Mouse (Mus musculus) hindbrain, embryonic 11.5 days (tissue): ENCODE results near the gene Wscd1. TPM values are rescaled to one million over a fixed set of nuclear protein-coding genes. Genes with fewer than 3 reads are reported as not detected.

Experiments
- ATAC-seq: fragments of 200-750 bp; cut with Nextera tagmentation; 2 replicates; pipeline ENCODE4 v1.8.0; 2017; ENCODE audit warnings: mild to moderate bottlenecking, moderate TSS enrichment, moderate library complexity; ENCODE audit not compliant: low FRiP score
- DNase-seq: peaks from one replicate; pipeline ENCODE4 v3.0.0-alpha.2; 2015; ENCODE audit warnings: low spot score
- H3K27ac ChIP-seq: fragments of 300-500 bp; sonication (generic); 2 replicates; pipeline ENCODE4 v1.5.1; 2014; ENCODE audit warnings: mild to moderate bottlenecking, low read depth, low read length
- H3K27me3 ChIP-seq: fragments of 300-500 bp; sonication (generic); 2 replicates; pipeline ENCODE4 v1.6.1; 2014; ENCODE audit warnings: mild to moderate bottlenecking, low read length, moderate library complexity, mixed read lengths; ENCODE audit not compliant: control insufficient read depth, insufficient read depth
- H3K36me3 ChIP-seq: fragments of 300-500 bp; sonication (generic); 2 replicates; pipeline ENCODE4 v1.6.1; 2014; ENCODE audit warnings: mild to moderate bottlenecking, low read length, moderate library complexity, mixed read lengths; ENCODE audit not compliant: control insufficient read depth, insufficient read depth
- H3K4me1 ChIP-seq: fragments of 300-500 bp; sonication (generic); replicated peaks from 2 replicates; pipeline ENCODE4 v1.6.1; 2014; ENCODE audit warnings: low read length, mixed read lengths; ENCODE audit not compliant: control insufficient read depth, insufficient read depth
- H3K4me2 ChIP-seq: fragments of 300-500 bp; sonication (generic); replicated peaks from 2 replicates; pipeline ENCODE4 v1.6.1; 2014; ENCODE audit warnings: mild to moderate bottlenecking, low read depth, low read length
- H3K4me3 ChIP-seq: fragments of 300-500 bp; sonication (generic); 2 replicates; pipeline ENCODE4 v1.5.1; 2014; ENCODE audit warnings: low read depth, low read length
- H3K9ac ChIP-seq: fragments of 300-500 bp; sonication (generic); 2 replicates; pipeline ENCODE4 v1.6.1; 2014; ENCODE audit warnings: low read depth, low read length
- H3K9me3 ChIP-seq: fragments of 300-500 bp; sonication (generic); 2 replicates; pipeline ENCODE4 v1.6.1; 2016; ENCODE audit warnings: low read length; ENCODE audit not compliant: control insufficient read depth
- WGBS: fragments of 180-500 bp; shearing (Covaris S2); extraction: QIAGEN DNeasy Blood & Tissue Kit; methylation state at CpG from one replicate; pipeline ENCODE4 v1.1.7; 2014; 5-methylcytosine and 5-hydroxymethylcytosine counted together
- polyA plus RNA-seq: library from polyadenylated mRNA; unstranded; fragments of >200 nt; fragmentation: Nextera tagmentation; extraction: Ambion mirVana; gene quantifications from 2 replicates; pipeline ENCODE4 v1.2.1, GENCODE M21; 2014

The Wscd1 gene
- polyA plus RNA-seq, 1 experiment from 2014 or later: 31.8 TPM

DNA sequence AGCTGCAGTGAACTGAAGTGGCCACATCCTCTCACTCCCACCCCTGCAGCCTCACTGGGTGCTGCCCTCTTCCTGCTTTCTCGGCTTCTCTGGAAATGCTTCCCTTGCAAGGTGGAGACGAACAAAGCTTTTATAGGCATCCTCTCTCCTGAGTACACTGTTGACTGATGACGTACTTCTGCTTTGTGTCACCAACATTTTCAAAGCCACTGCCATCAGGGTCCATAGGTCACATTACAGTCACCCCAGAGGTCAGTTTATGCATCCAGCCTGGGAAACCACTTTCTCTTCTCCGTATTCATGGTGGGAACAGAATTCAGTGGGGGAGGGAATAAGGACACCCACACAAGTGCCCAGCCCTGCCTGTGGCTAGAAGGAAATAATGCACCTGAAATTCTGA, 23.1 kb downstream of the Wscd1 start:
- H3K9ac ChIP-seq: no peak overlapping the region; the same call in 1 of the 2 replicates
- no peak overlapping the region for H3K27ac ChIP-seq
- no peak overlapping the region for H3K4me3 ChIP-seq
- WGBS: 15% methylated on average over 4 of the region's 4 CpGs
- no peaks in the 10 kb centered on the region for H3K9me3 ChIP-seq
- H3K27me3 ChIP-seq: no peaks in the 10 kb centered on the region
- H3K36me3 ChIP-seq: peaks cover 8% of the 10 kb centered on the region; the same call in 1 of the 2 replicates
- peaks cover 6% of the 10 kb centered on the region for H3K4me1 ChIP-seq
- DNase-seq: no peak
- no peak for ATAC-seq
- no peak overlapping the region for H3K4me2 ChIP-seq

DNA sequence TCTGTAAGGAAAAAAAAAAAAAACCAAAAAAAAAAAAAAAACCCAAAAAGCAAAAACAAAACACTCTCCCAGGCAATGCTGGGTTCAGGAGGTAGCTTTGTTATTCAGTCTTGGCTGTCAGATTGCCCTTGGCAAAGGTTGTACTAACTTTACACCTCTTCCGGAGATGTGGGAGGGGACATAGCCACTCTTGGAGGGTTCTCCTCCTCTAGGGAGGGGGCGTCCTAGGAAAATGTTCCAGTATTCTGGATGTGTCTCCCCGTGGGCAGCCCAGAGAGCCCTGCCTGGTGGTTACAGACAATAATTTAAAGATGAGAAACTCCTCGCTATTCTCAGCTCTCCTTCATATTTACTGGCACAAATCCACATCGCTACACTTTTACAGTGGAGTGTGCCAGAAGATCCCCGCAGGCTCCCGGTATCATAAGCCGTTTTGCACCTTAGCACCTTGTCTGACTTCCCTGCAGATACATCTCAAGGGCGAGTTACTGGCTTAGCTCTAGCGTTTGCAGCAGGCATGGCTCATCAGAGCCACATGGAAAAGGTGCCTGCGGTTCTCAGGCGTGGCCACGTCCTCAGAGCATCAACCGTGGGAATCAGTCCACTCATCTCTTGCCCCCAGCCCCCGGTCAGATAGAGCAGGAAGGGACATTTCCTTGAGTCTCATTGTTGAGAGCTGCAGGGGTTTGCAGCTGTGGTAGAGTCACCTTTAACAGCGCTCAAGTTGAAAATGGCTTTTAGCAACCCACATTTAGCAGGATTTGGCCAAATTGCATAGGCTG, 24.5 kb downstream of the Wscd1 start:
- Histone ChIP-seq H3K27ac (no peak overlapping the region), H3K4me3 (no peak overlapping the region), H3K9ac (no peak overlapping the region), H3K27me3 (no peaks in the 10 kb centered on the region), H3K36me3 (peaks cover 8% of the 10 kb centered on the region; the same call in 1 of the 2 replicates), H3K9me3 (no peaks in the 10 kb centered on the region), H3K4me1 (peaks cover 6% of the 10 kb centered on the region), H3K4me2 (no peak overlapping the region)
- WGBS: 51% methylated on average over 16 of the region's 16 CpGs
- ATAC-seq (no peak), DNase-seq (no peak)

GRCm38 (mm10) chr11:71775056-71775455, 25.3 kb downstream of the Wscd1 start:
- Histone ChIP-seq H3K9me3 (no peaks in the 10 kb centered on the region), H3K4me2 (no peak overlapping the region), H3K9ac (no peak overlapping the region), H3K4me3 (no peak overlapping the region), H3K4me1 (peaks cover 6% of the 10 kb centered on the region), H3K27me3 (no peaks in the 10 kb centered on the region), H3K36me3 (peaks cover 6% of the 10 kb centered on the region; the same call in 1 of the 2 replicates), H3K27ac (no peak overlapping the region)
- ATAC-seq: no peak
- 72% methylated on average over 6 of the region's 6 CpGs for WGBS
- DNase-seq: no peak

DNA sequence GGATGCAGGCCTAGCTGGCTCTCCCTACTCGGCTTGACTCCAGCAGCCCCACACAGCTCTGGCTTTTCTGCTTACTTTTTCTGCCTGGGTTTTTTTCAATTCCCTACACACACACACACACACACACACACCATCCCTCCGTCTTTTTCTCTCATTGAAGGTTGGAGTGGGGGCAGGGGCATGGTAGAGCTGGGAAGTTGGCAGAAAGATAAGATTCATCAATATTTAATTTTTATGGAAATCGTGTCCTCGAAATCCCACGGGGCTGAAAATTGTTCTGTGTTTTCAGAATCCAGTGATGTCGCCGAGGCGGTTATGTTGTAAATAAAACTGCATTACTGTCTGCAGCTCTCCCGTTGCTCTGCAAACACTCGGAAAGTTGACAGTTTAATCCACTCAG, 29.9 kb downstream of the Wscd1 start:
- peak overlapping the region; percentile 27; the same call in 1 of the 2 replicates for H3K27ac ChIP-seq
- no peak overlapping the region for H3K9ac ChIP-seq
- 77% methylated on average over 10 of the region's 10 CpGs for WGBS
- ATAC-seq (no peak), DNase-seq (no peak)
- H3K9me3 ChIP-seq: no peaks in the 10 kb centered on the region
- peaks cover 5% of the 10 kb centered on the region for H3K36me3 ChIP-seq
- no peak overlapping the region for H3K4me3 ChIP-seq
- no peak overlapping the region for H3K4me2 ChIP-seq
- H3K27me3 ChIP-seq: no peaks in the 10 kb centered on the region
- no peaks in the 10 kb centered on the region for H3K4me1 ChIP-seq

DNA sequence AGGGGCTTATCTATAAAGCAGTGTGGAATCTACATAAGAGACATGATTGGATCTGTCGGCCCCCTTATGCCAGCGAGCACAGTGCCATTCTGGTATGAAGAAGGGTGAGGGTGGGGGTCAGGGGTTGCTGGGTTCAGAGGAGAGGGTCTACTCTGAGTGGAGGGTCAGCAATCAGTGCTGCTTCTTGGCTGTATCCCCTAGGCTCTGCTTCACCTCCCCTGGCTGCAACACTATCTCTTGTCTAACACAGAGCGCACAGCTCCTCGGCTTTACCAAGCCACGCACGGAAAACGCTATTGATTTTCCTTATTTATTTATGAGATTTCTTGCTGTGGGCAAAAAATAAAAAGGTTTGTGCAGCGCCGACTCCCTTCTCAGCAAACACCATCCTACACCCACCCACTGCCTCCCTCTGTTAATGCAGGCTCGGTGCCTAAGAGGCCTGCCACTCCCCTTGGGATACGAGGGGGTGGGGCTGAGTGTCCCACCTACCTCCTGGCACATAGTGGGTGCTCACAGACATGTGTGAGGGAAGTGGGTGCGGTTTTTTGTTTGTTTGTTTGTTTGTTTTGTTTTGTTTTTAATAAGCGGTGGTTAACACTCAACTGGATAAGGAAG, 32.1 kb downstream of the Wscd1 start:
- Histone ChIP-seq H3K27ac (no peak overlapping the region), H3K9me3 (no peaks in the 10 kb centered on the region), H3K4me3 (no peak overlapping the region), H3K36me3 (no peaks in the 10 kb centered on the region; the same call in 1 of the 2 replicates), H3K4me2 (no peak overlapping the region), H3K9ac (no peak overlapping the region), H3K27me3 (no peaks in the 10 kb centered on the region), H3K4me1 (no peaks in the 10 kb centered on the region)
- WGBS: 76% methylated on average over 13 of the region's 13 CpGs
- no peak for DNase-seq
- ATAC-seq: no peak

GRCm38 (mm10) chr11:71785499-71785898, 35.8 kb downstream of the Wscd1 start:
- H3K4me1 ChIP-seq: no peaks in the 10 kb centered on the region
- H3K9ac ChIP-seq: no peak overlapping the region
- WGBS: 88% methylated on average over 4 of the region's 4 CpGs
- DNase-seq (no peak), ATAC-seq (no peak)
- no peaks in the 10 kb centered on the region for H3K9me3 ChIP-seq
- H3K27ac ChIP-seq: no peak overlapping the region
- no peaks in the 10 kb centered on the region for H3K27me3 ChIP-seq
- no peak overlapping the region for H3K4me3 ChIP-seq
- no peaks in the 10 kb centered on the region; the same call in 1 of the 2 replicates for H3K36me3 ChIP-seq
- H3K4me2 ChIP-seq: no peak overlapping the region

- 86% methylated on average over 4 of the region's 4 CpGs for WGBS
- no peak overlapping the region for H3K9ac ChIP-seq
- no peak overlapping the region for H3K4me3 ChIP-seq
- H3K36me3 ChIP-seq: no peaks in the 10 kb centered on the region
- no peaks in the 10 kb centered on the region for H3K9me3 ChIP-seq
- ATAC-seq: no peak
- H3K27me3 ChIP-seq: no peaks in the 10 kb centered on the region
- H3K4me2 ChIP-seq: no peak overlapping the region
- no peak for DNase-seq
- H3K27ac ChIP-seq: no peak overlapping the region
- no peaks in the 10 kb centered on the region for H3K4me1 ChIP-seq
Observed at GRCm38 (mm10) chr11:71788209-71788608, 38.5 kb downstream of the Wscd1 start.

GRCm38 (mm10) chr11:71790227-71790626, 40.5 kb downstream of the Wscd1 start:
- Histone ChIP-seq H3K9ac (no peak overlapping the region), H3K27me3 (no peaks in the 10 kb centered on the region), H3K4me3 (no peak overlapping the region), H3K4me2 (no peak overlapping the region), H3K9me3 (no peaks in the 10 kb centered on the region), H3K4me1 (no peaks in the 10 kb centered on the region), H3K36me3 (no peaks in the 10 kb centered on the region), H3K27ac (no peak overlapping the region)
- DNase-seq (no peak), ATAC-seq (no peak)
- 81% methylated on average over 3 of the region's 3 CpGs for WGBS

DNA sequence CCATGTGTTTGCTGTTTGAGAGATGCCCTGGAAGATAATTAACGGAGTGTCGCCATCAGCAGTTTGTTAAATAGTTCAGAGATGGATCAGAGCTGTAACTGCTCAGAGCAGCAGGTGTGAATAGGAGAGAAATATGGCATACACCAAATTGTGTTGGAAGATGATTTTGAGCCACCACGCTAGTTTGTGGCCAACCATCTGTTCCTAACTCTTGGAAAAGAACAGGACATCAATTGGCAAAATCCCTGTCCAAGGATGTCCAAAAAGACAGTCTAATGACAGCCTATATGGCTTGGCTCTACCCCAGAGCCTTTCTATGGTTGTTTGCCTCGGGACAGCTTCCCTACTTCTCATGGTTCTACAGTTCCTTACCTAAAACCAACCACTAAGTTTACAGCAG, 49.5 kb downstream of the Wscd1 start:
- H3K4me2 ChIP-seq: no peak overlapping the region
- H3K27ac ChIP-seq: no peak overlapping the region
- ATAC-seq (no peak), DNase-seq (no peak)
- 87% methylated on average over 4 of the region's 4 CpGs for WGBS
- no peaks in the 10 kb centered on the region for H3K4me1 ChIP-seq
- no peaks in the 10 kb centered on the region for H3K36me3 ChIP-seq
- H3K9me3 ChIP-seq: no peaks in the 10 kb centered on the region
- no peaks in the 10 kb centered on the region for H3K27me3 ChIP-seq
- no peak overlapping the region for H3K4me3 ChIP-seq
- H3K9ac ChIP-seq: no peak overlapping the region
